ENCODE assay signal across 9 mouse cellular contexts in the genomic region with DNA sequence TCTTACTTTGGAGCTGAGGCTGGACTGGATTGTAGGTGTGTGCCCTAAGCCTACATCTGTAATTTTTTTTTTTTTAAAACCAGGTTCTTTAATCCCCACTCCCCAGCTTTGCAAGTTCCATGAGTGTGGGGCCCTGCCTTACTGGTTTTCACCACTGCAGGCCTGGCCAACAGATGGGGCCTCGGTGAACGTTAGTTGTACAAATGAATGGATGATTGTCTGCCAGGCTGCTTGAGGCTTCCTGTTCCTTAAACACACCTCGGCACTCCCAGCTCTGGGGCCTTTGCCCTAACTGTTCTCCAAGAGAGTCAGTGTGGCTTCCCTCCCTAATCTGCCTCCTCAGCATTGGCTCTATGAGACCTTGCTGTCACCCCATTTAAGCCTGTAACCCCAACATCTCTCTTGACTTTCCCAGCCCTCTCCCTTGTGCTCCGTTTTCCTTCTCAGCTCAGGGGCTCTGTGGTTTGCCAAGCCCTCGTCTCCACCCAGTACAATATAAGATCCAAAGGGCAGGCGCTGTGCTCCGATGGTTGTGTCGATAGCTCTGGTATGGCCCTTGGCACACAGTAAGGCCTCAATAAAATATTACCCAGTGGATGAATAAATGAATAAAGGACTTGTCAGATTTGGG. TPM values are rescaled to one million over a fixed set of nuclear protein-coding genes. Genes with fewer than 3 reads are reported as not detected.
A peak's percentile ranks its signal among the peaks of the same experiment; 100 is the strongest.
DNase-seq lines count a peak whose midpoint lies in the region; ATAC-seq and TF ChIP-seq lines count a peak whose summit lies in the region.
"Had no signal": no experiment of that assay in that cellular context is flagged by ENCODE, and none has a peak within 500 bp of the region (broad histone marks: within the 10 kb centered on the region; RNA-seq: fewer than 3 reads in every experiment).

No protein-coding gene starts in this region.

- H3K4me3 ChIP-seq in heart, postnatal 0 days (ENCODE audit: low read depth, low read length), result no peak overlapping the region
- 0 out of 2 replicates have a peak overlapping the region, but pooled peaks have one; percentile 8 for H3K4me3 ChIP-seq in forebrain, embryonic 12.5 days (replicated peaks)
- no peak overlapping the region for H3K4me3 ChIP-seq in neural tube, embryonic 14.5 days (ENCODE audit: low read depth, low read length)

- H3K27me3 ChIP-seq in heart, postnatal 0 days (ENCODE audit: control insufficient read depth, insufficient read depth, low read length), result no peaks in the 10 kb centered on the region
- H3K27me3 ChIP-seq in forebrain, embryonic 12.5 days, result no peaks in the 10 kb centered on the region
- no peaks in the 10 kb centered on the region for H3K27me3 ChIP-seq in neural tube, embryonic 14.5 days (ENCODE audit: control insufficient read depth, insufficient read depth, low read length)

- peak overlapping the region; percentile 2; the same call in 1 of the 2 replicates for H3K4me2 ChIP-seq in heart, postnatal 0 days (ENCODE audit: low read depth, low read length)
- H3K4me2 ChIP-seq in forebrain, embryonic 12.5 days, result peak overlapping the region; percentile 66
- H3K4me2 ChIP-seq in neural tube, embryonic 14.5 days (ENCODE audit: low read depth, low read length), result peak overlapping the region; percentile 36

- H3K36me3 ChIP-seq in heart, postnatal 0 days (replicated peaks; ENCODE audit: control insufficient read depth, insufficient read depth, low read length), result no peaks in the 10 kb centered on the region
- no peaks in the 10 kb centered on the region for H3K36me3 ChIP-seq in forebrain, embryonic 12.5 days (replicated peaks)
- H3K36me3 ChIP-seq in neural tube, embryonic 14.5 days (ENCODE audit: control insufficient read depth, insufficient read depth, low read length), result no peaks in the 10 kb centered on the region

- peaks cover 39% of the 10 kb centered on the region for H3K4me1 ChIP-seq in heart, postnatal 0 days (ENCODE audit: control insufficient read depth, insufficient read depth)
- peaks cover 57% of the 10 kb centered on the region for H3K4me1 ChIP-seq in forebrain, embryonic 12.5 days
- peaks cover 42% of the 10 kb centered on the region for H3K4me1 ChIP-seq in neural tube, embryonic 14.5 days (ENCODE audit: control insufficient read depth, insufficient read depth, low read length)

- intact Hi-C loops in heart, postnatal 14 days (cut with DNase I), result no loop called here

- no peak for ATAC-seq in heart, postnatal 0 days (ENCODE audit: insufficient read depth, low read depth)
- no peak for ATAC-seq in forebrain, embryonic 12.5 days (ENCODE audit: low FRiP score)
- ATAC-seq in neural tube, embryonic 14.5 days (ENCODE audit: low read depth), result no peak

- no peak for DNase-seq in heart, postnatal 0 days (ENCODE audit: low spot score)
- no peak for DNase-seq in heart, postnatal 14 days
- peak; percentile 42 to 72 for DNase-seq in kidney, postnatal 25 days
- DNase-seq in urinary bladder, postnatal 25 days (ENCODE audit: low spot score), result no peak
- DNase-seq in frontal cortex, postnatal 36 days (ENCODE audit: low spot score in 2 of 2), result no peak
- no peak for DNase-seq in layer of hippocampus, adult 11-12 months (ENCODE audit: low spot score)
- DNase-seq: gastrocnemius, postnatal 25 days had no signal

- H3K27ac ChIP-seq in heart, postnatal 0 days (ENCODE audit: low read depth), result no peak overlapping the region
- 0 out of 2 replicates have a peak overlapping the region, but pooled peaks have one; percentile 42 for H3K27ac ChIP-seq in forebrain, embryonic 12.5 days
- 0 out of 2 replicates have a peak overlapping the region, but pooled peaks have one; percentile 30 for H3K27ac ChIP-seq in neural tube, embryonic 14.5 days (ENCODE audit: low read depth, low read length)

- TF ChIP-seq EP300 in heart, postnatal 0 days (IDR thresholded peaks at IDR 0.05; ENCODE audit: low read depth), result no peak

- no peak for TF ChIP-seq CTCF in heart, postnatal 0 days (IDR thresholded peaks at IDR 0.05; ENCODE audit: low read depth)

- no peaks in the 10 kb centered on the region for H3K9me3 ChIP-seq in heart, postnatal 0 days (replicated peaks; ENCODE audit: control insufficient read depth, low read length)
- H3K9me3 ChIP-seq in forebrain, embryonic 12.5 days, result no peaks in the 10 kb centered on the region
- H3K9me3 ChIP-seq in neural tube, embryonic 14.5 days (ENCODE audit: control insufficient read depth, low read length), result no peaks in the 10 kb centered on the region

- H3K9ac ChIP-seq in heart, postnatal 0 days (replicated peaks; ENCODE audit: low read depth, low read length), result no peak overlapping the region
- peak overlapping the region; percentile 31; the same call in 1 of the 2 replicates for H3K9ac ChIP-seq in forebrain, embryonic 12.5 days
- H3K9ac ChIP-seq in neural tube, embryonic 14.5 days (replicated peaks; ENCODE audit: low read depth, low read length), result no peak overlapping the region

- 58% methylated on average over 8 of the region's 8 CpGs for WGBS in heart, postnatal 0 days
- WGBS in forebrain, embryonic 12.5 days, result 56% methylated on average over 8 of the region's 8 CpGs
- WGBS in neural tube, embryonic 14.5 days, result 45% methylated on average over 8 of the region's 8 CpGs

RNA-seq across cellular contexts. Expression of a gene that starts 4.2 kb away (rescaled TPM):
- total RNA-seq in heart, postnatal 0 days (2014; rRNA removed; ENCODE audit: low replicate concordance), result 5.2 and 7.4 TPM in 2 replicates
- polyA plus RNA-seq in heart, postnatal 0 days (2015; fragmentation: Nextera tagmentation; extraction: Ambion mirVana), result 3.6 and 4.2 TPM in 2 replicates
- total RNA-seq in heart, postnatal 14 days (2021), result 1 to 10 TPM; 3.4 to 4.1 TPM
- polyA plus RNA-seq in forebrain, embryonic 12.5 days (2016; fragmentation: Nextera tagmentation; extraction: Ambion mirVana), result 9.9 and 11.3 TPM in 2 replicates
- polyA plus RNA-seq in neural tube, embryonic 14.5 days (2014; fragmentation: Nextera tagmentation; extraction: Ambion mirVana), result 8.8 and 9.8 TPM in 2 replicates

RNA-seq across cellular contexts. Expression of a gene that starts 30.5 kb away (rescaled TPM):
- total RNA-seq in heart, postnatal 0 days (2014; rRNA removed; ENCODE audit: low replicate concordance), result 6.4 and 8.2 TPM in 2 replicates
- polyA plus RNA-seq in heart, postnatal 0 days (2015; fragmentation: Nextera tagmentation; extraction: Ambion mirVana), result 22.3 and 25.4 TPM in 2 replicates
- 10 to 100 TPM; 19.9 to 20.8 TPM for total RNA-seq in heart, postnatal 14 days (2021)
- 67.1 and 71.4 TPM in 2 replicates for polyA plus RNA-seq in forebrain, embryonic 12.5 days (2016; fragmentation: Nextera tagmentation; extraction: Ambion mirVana)
- polyA plus RNA-seq in neural tube, embryonic 14.5 days (2014; fragmentation: Nextera tagmentation; extraction: Ambion mirVana), result 46.2 and 49.3 TPM in 2 replicates

RNA-seq across cellular contexts. Expression of a gene that starts 36.1 kb away (rescaled TPM):
- 10.2 and 21.4 TPM in 2 replicates for total RNA-seq in heart, postnatal 0 days (2014; rRNA removed; ENCODE audit: low replicate concordance)
- 2.0 and 2.2 TPM in 2 replicates for polyA plus RNA-seq in heart, postnatal 0 days (2015; fragmentation: Nextera tagmentation; extraction: Ambion mirVana)
- 10 to 100 TPM; 12.9 to 15.6 TPM for total RNA-seq in heart, postnatal 14 days (2021)
- polyA plus RNA-seq in forebrain, embryonic 12.5 days (2016; fragmentation: Nextera tagmentation; extraction: Ambion mirVana), result 3.4 and 4.5 TPM in 2 replicates
- 5.4 and 9.4 TPM in 2 replicates for polyA plus RNA-seq in neural tube, embryonic 14.5 days (2014; fragmentation: Nextera tagmentation; extraction: Ambion mirVana)

Comparison
In these comparisons a context has a peak if more than half of its experiments do, and no peak if none do; other contexts are left out.
1. DNase-seq: peak in kidney, postnatal 25 days (2 of 2); none in heart, postnatal 0 days (single experiment), heart, postnatal 14 days (0 of 2), urinary bladder, postnatal 25 days (single experiment), frontal cortex, postnatal 36 days (0 of 2) and layer of hippocampus, adult 11-12 months (single experiment).
2. H3K4me2 ChIP-seq: peak in every context shown above with its lines; median percentile 66 in forebrain, embryonic 12.5 days; 36 in neural tube, embryonic 14.5 days; 2 in heart, postnatal 0 days.